Mouse (Mus musculus) spleen, adult 2 months (tissue): ENCODE results near the gene Rhebl1.

ENCODE experiments used
- CTCF ChIP-seq: fragments of 200-500 bp; IDR thresholded peaks from 2 replicates; pipeline ENCODE4 v1.5.1; 2011; ENCODE audit warnings: mild to moderate bottlenecking, inconsistent platforms; ENCODE audit not compliant: insufficient read depth, insufficient read length, insufficient replicate concordance; ENCODE audit errors: extremely low read depth
- POLR2A ChIP-seq: fragments of 200-500 bp; IDR thresholded peaks from 2 replicates; pipeline ENCODE4 v1.6.1; 2011; ENCODE audit warnings: low read depth, low read length, inconsistent platforms

- TF ChIP-seq POLR2A: no peak
- no peak for TF ChIP-seq CTCF
Observed at GRCm38 (mm10) chr15:98870179-98871069, 23.9 kb downstream of the Rhebl1 start.
